Mouse (Mus musculus) effector memory CD4-positive, alpha-beta T cell, adult 7 months (primary cell): ENCODE data around the gene Fbxw13. TPM values are rescaled to one million over a fixed set of nuclear protein-coding genes. Genes with fewer than 3 reads are reported as not detected.

Source experiments
- polyA plus RNA-seq: library from polyadenylated mRNA; unstranded; fragments of 100-300 nt; shearing (Covaris generic); gene quantifications from one replicate; pipeline ENCODE4 v1.2.1, GENCODE M21; 2017

Fbxw13 gene
- not detected for polyA plus RNA-seq

DNA sequence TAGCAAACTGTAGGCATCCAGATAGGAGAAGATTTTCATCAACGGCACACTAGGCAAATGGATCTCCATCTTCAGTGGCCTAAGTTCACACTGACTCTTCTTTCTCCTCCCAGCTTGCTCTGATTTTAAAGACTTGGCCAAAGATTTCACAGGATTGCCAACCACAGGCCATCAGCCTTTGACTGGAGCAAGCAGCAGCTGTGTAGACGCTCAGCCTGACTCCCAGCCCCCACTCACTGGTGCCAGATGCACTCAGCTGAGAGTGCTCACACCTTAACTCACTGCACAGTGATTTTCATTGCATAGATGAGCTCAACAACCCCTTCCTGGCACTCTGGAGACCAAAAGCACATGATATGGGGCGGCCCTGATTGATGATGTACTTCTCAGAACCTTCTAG is at the start of gene Fbxw13:
Fbxw13 (minus strand) TSS at position 101 of the 400 bp plus-strand sequence.

DNA sequence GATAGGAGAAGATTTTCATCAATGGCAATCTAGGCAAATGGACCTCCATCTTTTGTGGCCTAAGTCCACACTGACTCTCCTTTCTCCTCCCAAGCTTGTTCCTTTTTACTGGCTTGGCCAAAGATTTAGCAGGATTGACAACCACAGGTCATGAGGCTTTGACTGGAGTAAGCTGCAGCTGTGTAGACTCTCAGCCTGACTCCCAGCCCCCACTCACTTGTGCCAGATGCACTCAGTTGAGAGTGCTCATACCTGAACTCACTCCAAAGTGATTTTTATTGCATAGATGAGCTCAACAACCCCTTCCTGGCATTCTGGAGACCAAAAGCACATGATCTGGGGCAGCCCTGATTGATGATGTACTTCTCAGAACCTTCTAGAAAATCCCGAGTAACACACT is 38.9 kb upstream of the Fbxw13 start, which contains the start of gene Fbxw20:
Fbxw20 (minus strand) TSS at position 101 of the 400 bp plus-strand sequence.

DNA sequence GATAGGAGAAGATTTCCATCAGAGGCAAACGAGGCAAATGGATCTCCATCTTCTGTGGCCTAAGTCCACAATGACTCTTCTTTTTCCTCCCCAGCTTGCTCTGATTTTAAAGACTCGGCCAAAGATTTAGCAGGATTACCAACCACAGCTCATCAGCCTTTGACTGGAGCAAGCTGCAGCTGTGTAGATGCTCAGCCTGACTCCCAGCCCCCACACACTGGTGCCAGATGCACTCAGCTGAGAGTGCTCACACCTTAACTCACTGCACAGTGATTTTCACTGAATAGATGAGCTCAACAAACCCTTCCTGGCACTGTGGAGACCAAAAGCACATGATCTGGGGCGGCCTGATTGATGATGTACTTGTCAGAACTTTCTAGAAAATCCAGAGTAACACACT is 33.8 kb downstream of the Fbxw13 start, which contains the start of gene Fbxw21:
Fbxw21 (minus strand) TSS at position 101 of the 400 bp plus-strand sequence.

Other genes with a start within 250 kb of the Fbxw13 start
- 0.49 TPM for gene Col7a1, start 242.4 kb downstream of the Fbxw13 start, polyA plus RNA-seq
- not detected for gene Ucn2, start 210.0 kb downstream of the Fbxw13 start, polyA plus RNA-seq
- gene Pfkfb4, start 204.2 kb downstream of the Fbxw13 start, polyA plus RNA-seq = 5.2 TPM
- 2,718 TPM for gene Shisa5, start 157.4 kb downstream of the Fbxw13 start, polyA plus RNA-seq
- gene Trex1, start 136.2 kb downstream of the Fbxw13 start, polyA plus RNA-seq = 103 TPM
- gene Atrip, start 121.9 kb downstream of the Fbxw13 start, polyA plus RNA-seq = 13.4 TPM
- 5.5 TPM for gene Ccdc51, start 113.5 kb downstream of the Fbxw13 start, polyA plus RNA-seq
- gene Tma7, start 113.4 kb downstream of the Fbxw13 start, polyA plus RNA-seq = 490 TPM
- 1.9 TPM for gene Plxnb1, start 100.6 kb downstream of the Fbxw13 start, polyA plus RNA-seq
- gene Fbxw21, start 33.9 kb downstream of the Fbxw13 start, polyA plus RNA-seq = not detected
- gene Fbxw20, start 38.8 kb upstream of the Fbxw13 start, polyA plus RNA-seq = 0.28 TPM
- gene Fbxw14, start 91.7 kb upstream of the Fbxw13 start, polyA plus RNA-seq = not detected
- gene Fbxw28, start 143.7 kb upstream of the Fbxw13 start, polyA plus RNA-seq = 0.34 TPM
- gene Fbxw22, start 208.3 kb upstream of the Fbxw13 start, polyA plus RNA-seq = not detected